Mouse (Mus musculus): ENCODE measurements at regions not wholly inside any gene's neighbourhood (a gene's known extent, or its start where the extent isn't known, plus 50 kb on each side); places are given as distances from the start of the nearest gene placed in this dataset.

- peak; percentile 24 to 57 for DNase-seq (ENCODE audit: low spot score in 2 of 2)
Measured at GRCm38 (mm10) chr7:59178326-59178725, 50.2 kb upstream of the Ube3a start.
